Mouse (Mus musculus): ENCODE data around the gene Qser1. TPM values are rescaled to one million over a fixed set of nuclear protein-coding genes. Genes with fewer than 3 reads are reported as not detected.

Qser1 gene
- total and polyA plus RNA-seq, 2 experiments from 2014 or later, result 3.4 to 14.1 TPM

GRCm38 (mm10) chr2:104717231-104717735, 99.3 kb downstream of the Qser1 start:
- Histone ChIP-seq H3K9me3 (ENCODE audit: low read length) (no peaks in the 10 kb centered on the region), H3K4me2 (ENCODE audit: low read depth, low read length, poor library complexity, severe bottlenecking) (no peak overlapping the region), H3K27me3 (ENCODE audit: insufficient read depth, low read length) (no peaks in the 10 kb centered on the region), H3K4me3 (ENCODE audit: low read depth, low read length) (no peak overlapping the region), H3K4me1 (ENCODE audit: insufficient read depth, low read length) (no peaks in the 10 kb centered on the region), H3K27ac (ENCODE audit: low read depth, low read length) (no peak overlapping the region), H3K9ac (replicated peaks; ENCODE audit: low read length, poor library complexity, severe bottlenecking) (no peak overlapping the region), H3K36me3 (ENCODE audit: insufficient read depth, low read length) (no peaks in the 10 kb centered on the region)
- no peak for ATAC-seq (ENCODE audit: low FRiP score)
- DNase-seq (ENCODE audit: low spot score), result no peak
- 98% methylated on average over 2 of the region's 2 CpGs for WGBS
- TF ChIP-seq CTCF (IDR thresholded peaks at IDR 0.05), result no peak

- 89% methylated on average over 4 of the region's 4 CpGs for WGBS
- no peaks in the 10 kb centered on the region for H3K4me1 ChIP-seq (ENCODE audit: insufficient read depth, low read length)
- no peaks in the 10 kb centered on the region for H3K27me3 ChIP-seq (ENCODE audit: insufficient read depth, low read length)
- H3K9ac ChIP-seq (replicated peaks; ENCODE audit: low read length, poor library complexity, severe bottlenecking), result no peak within 1 kb of the TSS
- ATAC-seq (ENCODE audit: low FRiP score), result no peak
- TF ChIP-seq CTCF (IDR thresholded peaks at IDR 0.05), result no peak
- no peak within 1 kb of the TSS for H3K4me3 ChIP-seq (ENCODE audit: low read depth, low read length)
- no peak within 1 kb of the TSS for H3K27ac ChIP-seq (ENCODE audit: low read depth, low read length)
- H3K9me3 ChIP-seq (ENCODE audit: low read length), result no peaks in the 10 kb centered on the region
- no peak within 1 kb of the TSS for H3K4me2 ChIP-seq (ENCODE audit: low read depth, low read length, poor library complexity, severe bottlenecking)
- DNase-seq (ENCODE audit: low spot score), result no peak
- H3K36me3 ChIP-seq (ENCODE audit: insufficient read depth, low read length), result no peaks in the 10 kb centered on the region
Observed at GRCm38 (mm10) chr2:104716279-104716678, 100.3 kb downstream of the Qser1 start, which contains the start of gene Pin1rt1. Pin1rt1 (minus strand) TSS chr2:104716379.

- H3K27ac ChIP-seq (ENCODE audit: low read depth, low read length), result no peak overlapping the region
- H3K27me3 ChIP-seq (ENCODE audit: insufficient read depth, low read length), result no peaks in the 10 kb centered on the region
- ATAC-seq (ENCODE audit: low FRiP score) (no peak), DNase-seq (ENCODE audit: low spot score) (no peak)
- H3K4me3 ChIP-seq (ENCODE audit: low read depth, low read length), result no peak overlapping the region
- TF ChIP-seq CTCF (IDR thresholded peaks at IDR 0.05), result no peak
- H3K9me3 ChIP-seq (ENCODE audit: low read length), result no peaks in the 10 kb centered on the region
- H3K36me3 ChIP-seq (ENCODE audit: insufficient read depth, low read length), result no peaks in the 10 kb centered on the region
- H3K4me2 ChIP-seq (ENCODE audit: low read depth, low read length, poor library complexity, severe bottlenecking), result no peak overlapping the region
- WGBS, result 41% methylated on average over 15 of the region's 15 CpGs
- H3K4me1 ChIP-seq (ENCODE audit: insufficient read depth, low read length), result peaks cover 4% of the 10 kb centered on the region; the same call in 1 of the 2 replicates
- no peak overlapping the region for H3K9ac ChIP-seq (replicated peaks; ENCODE audit: low read length, poor library complexity, severe bottlenecking)
Observed at GRCm38 (mm10) chr2:104714254-104714691, 102.3 kb downstream of the Qser1 start.

GRCm38 (mm10) chr2:104712486-104712809, 104.1 kb downstream of the Qser1 start:
- Histone ChIP-seq H3K9ac (replicated peaks; ENCODE audit: low read length, poor library complexity, severe bottlenecking) (peak overlapping the region; percentile 81), H3K27me3 (ENCODE audit: insufficient read depth, low read length) (no peaks in the 10 kb centered on the region), H3K9me3 (ENCODE audit: low read length) (no peaks in the 10 kb centered on the region), H3K4me1 (ENCODE audit: insufficient read depth, low read length) (peaks cover 4% of the 10 kb centered on the region; the same call in 1 of the 2 replicates), H3K27ac (ENCODE audit: low read depth, low read length) (peak overlapping the region; percentile 84), H3K4me3 (ENCODE audit: low read depth, low read length) (peak overlapping the region; percentile 80), H3K36me3 (ENCODE audit: insufficient read depth, low read length) (0 out of 2 replicates have a peak, but pooled peaks cover 3% of the 10 kb centered on the region), H3K4me2 (ENCODE audit: low read depth, low read length, poor library complexity, severe bottlenecking) (peak overlapping the region; percentile 66)
- no peak for TF ChIP-seq CTCF (IDR thresholded peaks at IDR 0.05)
- no peak for DNase-seq (ENCODE audit: low spot score)
- ATAC-seq (ENCODE audit: low FRiP score), result no peak; the same call in 1 of the 2 replicates
- 2% methylated on average over 7 of the region's 7 CpGs for WGBS

- no peaks in the 10 kb centered on the region for H3K9me3 ChIP-seq (ENCODE audit: low read length)
- peak within 1 kb of the TSS; percentile 84 for H3K27ac ChIP-seq (ENCODE audit: low read depth, low read length)
- peak; percentile 74 for DNase-seq (ENCODE audit: low spot score)
- 0 out of 2 replicates have a peak, but pooled peaks cover 3% of the 10 kb centered on the region for H3K36me3 ChIP-seq (ENCODE audit: insufficient read depth, low read length)
- peak within 1 kb of the TSS; percentile 80 for H3K4me3 ChIP-seq (ENCODE audit: low read depth, low read length)
- under 1% methylated on average over 65 of the region's 99 CpGs for WGBS
- H3K27me3 ChIP-seq (ENCODE audit: insufficient read depth, low read length), result no peaks in the 10 kb centered on the region
- peak; percentile 92 for ATAC-seq (ENCODE audit: low FRiP score)
- H3K4me2 ChIP-seq (ENCODE audit: low read depth, low read length, poor library complexity, severe bottlenecking), result peak within 1 kb of the TSS; percentile 66
- no peak for TF ChIP-seq CTCF (IDR thresholded peaks at IDR 0.05)
- peaks cover 4% of the 10 kb centered on the region; the same call in 1 of the 2 replicates for H3K4me1 ChIP-seq (ENCODE audit: insufficient read depth, low read length)
- peak within 1 kb of the TSS; percentile 81 for H3K9ac ChIP-seq (replicated peaks; ENCODE audit: low read length, poor library complexity, severe bottlenecking)
Observed at GRCm38 (mm10) chr2:104711585-104712485, 104.7 kb downstream of the Qser1 start, which contains the start of gene Tcp11l1. Tcp11l1 (minus strand) TSS chr2:104712169.
